Mouse (Mus musculus) lung, embryonic 14.5 days (tissue): Measurements from ENCODE around the gene Dhh. TPM values are rescaled to one million over a fixed set of nuclear protein-coding genes. Genes with fewer than 3 reads are reported as not detected.

Source experiments
- ATAC-seq: fragments of 200-750 bp; cut with Nextera tagmentation; 2 replicates; pipeline ENCODE4 v1.8.0; 2017; ENCODE audit warnings: mild to moderate bottlenecking, moderate TSS enrichment, moderate library complexity; ENCODE audit not compliant: insufficient read depth
- DNase-seq: peaks from one replicate; pipeline ENCODE4 v3.0.0-alpha.2; 2015
- H3K27ac ChIP-seq: fragments of 300-500 bp; sonication (generic); 2 replicates; pipeline ENCODE4 v1.5.1; 2014; ENCODE audit warnings: low read depth, mild to moderate bottlenecking, moderate library complexity
- H3K27me3 ChIP-seq: fragments of 300-500 bp; sonication (generic); 2 replicates; pipeline ENCODE4 v1.6.1; 2014; ENCODE audit warnings: low read length, control low read depth; ENCODE audit not compliant: insufficient read depth
- H3K36me3 ChIP-seq: fragments of 300-500 bp; sonication (generic); 2 replicates; pipeline ENCODE4 v1.6.1; 2014; ENCODE audit warnings: control low read depth; ENCODE audit not compliant: insufficient read depth
- H3K4me1 ChIP-seq: fragments of 300-500 bp; sonication (generic); 2 replicates; pipeline ENCODE4 v1.6.1; 2014; ENCODE audit warnings: antibody characterized with exemption, control low read depth; ENCODE audit not compliant: insufficient read depth
- H3K4me2 ChIP-seq: fragments of 300-500 bp; sonication (generic); 2 replicates; pipeline ENCODE4 v1.6.1; 2014; ENCODE audit warnings: mild to moderate bottlenecking
- H3K4me3 ChIP-seq: fragments of 300-500 bp; sonication (generic); 2 replicates; pipeline ENCODE4 v1.5.1; 2014; ENCODE audit warnings: low read depth, low read length
- H3K9ac ChIP-seq: fragments of 300-500 bp; sonication (generic); 2 replicates; pipeline ENCODE4 v1.6.1; 2014
- H3K9me3 ChIP-seq: fragments of 300-500 bp; sonication (generic); 2 replicates; pipeline ENCODE4 v1.6.1; 2016; ENCODE audit warnings: low read depth, low read length, control low read depth
- CTCF ChIP-seq: IDR thresholded peaks from 2 replicates; pipeline ENCODE4 v1.5.1; 2016; ENCODE audit warnings: antibody characterized with exemption, low read depth
- WGBS: fragments of 180-500 bp; shearing (Covaris S2); extraction: QIAGEN DNeasy Blood & Tissue Kit; methylation state at CpG from one replicate; pipeline ENCODE4 v1.1.7; 2014; 5-methylcytosine and 5-hydroxymethylcytosine counted together
- polyA plus RNA-seq: library from polyadenylated mRNA; unstranded; fragments of >200 nt; fragmentation: Nextera tagmentation; extraction: Ambion mirVana; gene quantifications from 2 replicates; pipeline ENCODE4 v1.2.1, GENCODE M21; 2014

The Dhh gene
- polyA plus RNA-seq, 1 experiment from 2014 or later: 1.0 TPM

DNA sequence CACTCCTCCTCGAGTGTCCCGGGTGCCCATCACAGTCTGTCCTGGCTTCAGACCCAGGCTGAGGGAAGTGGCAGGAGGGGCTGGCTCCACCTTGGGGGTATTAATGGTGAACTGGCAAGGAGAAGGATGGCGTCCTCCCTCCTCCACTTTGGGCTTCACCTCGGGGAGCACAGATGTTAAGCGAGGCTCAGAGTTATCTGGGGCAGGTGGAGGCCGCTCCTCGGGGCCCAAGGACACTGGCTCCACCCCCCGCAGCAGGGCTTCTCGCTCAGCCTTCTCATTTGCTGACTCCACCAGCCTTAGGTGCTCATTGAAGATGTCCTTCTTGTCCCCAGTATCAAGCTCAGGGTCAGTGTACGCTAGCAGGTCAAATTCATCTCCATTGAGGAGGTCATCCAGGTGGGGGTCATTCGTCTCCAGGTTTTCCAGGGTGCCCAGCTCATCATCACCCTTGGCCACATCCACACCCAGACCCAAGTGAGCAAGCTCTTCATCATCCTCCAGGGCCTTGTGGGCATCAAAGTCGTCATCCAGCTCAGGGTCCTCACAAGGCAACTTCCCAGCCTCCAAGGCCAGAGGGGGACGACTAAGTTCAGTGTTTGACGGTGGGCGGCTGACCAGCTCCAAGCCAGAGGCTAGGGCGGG is 48.3 kb downstream of the Dhh start:
- WGBS: 86% methylated on average over 15 of the region's 16 CpGs
- DNase-seq: no peak

DNA sequence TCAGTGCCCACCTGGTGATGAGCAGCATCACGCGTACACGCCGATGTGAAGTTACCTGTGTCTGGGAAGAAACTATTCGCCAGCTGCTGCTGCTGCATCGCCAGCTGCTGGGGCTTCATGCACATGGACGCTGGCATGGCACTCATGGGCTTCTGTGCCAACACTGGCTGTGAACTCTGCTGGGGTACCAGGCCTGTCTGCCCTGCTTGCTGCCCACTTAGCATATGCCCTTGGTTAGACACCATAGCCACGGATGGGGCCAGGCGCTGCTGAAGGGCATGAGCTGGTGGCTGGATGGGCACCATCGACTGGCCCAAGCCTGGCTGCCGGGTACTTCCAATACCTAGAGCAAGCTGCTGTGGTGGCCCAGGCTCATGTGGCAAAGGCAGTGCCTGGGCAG is 49.2 kb downstream of the Dhh start:
- Histone ChIP-seq H3K27ac (no peak overlapping the region), H3K4me2 (no peak overlapping the region), H3K36me3 (peaks cover 100% of the 10 kb centered on the region), H3K27me3 (no peaks in the 10 kb centered on the region), H3K4me3 (no peak overlapping the region), H3K4me1 (no peaks in the 10 kb centered on the region), H3K9ac (no peak overlapping the region), H3K9me3 (no peaks in the 10 kb centered on the region)
- WGBS: 94% methylated on average over 11 of the region's 11 CpGs
- ATAC-seq: no peak
- TF ChIP-seq CTCF: no peak
- DNase-seq: no peak

More for the DNA sequence above, 48.3 kb downstream of the Dhh start:
- H3K27me3 ChIP-seq: no peaks in the 10 kb centered on the region
- no peak for ATAC-seq
- H3K4me3 ChIP-seq: no peak overlapping the region
- H3K4me1 ChIP-seq: no peaks in the 10 kb centered on the region
- peaks cover 100% of the 10 kb centered on the region for H3K36me3 ChIP-seq
- H3K9ac ChIP-seq: no peak overlapping the region
- no peak overlapping the region for H3K4me2 ChIP-seq
- no peak overlapping the region for H3K27ac ChIP-seq
- no peaks in the 10 kb centered on the region for H3K9me3 ChIP-seq
- TF ChIP-seq CTCF: no peak

GRCm38 (mm10) chr15:98846140-98846539 is 52.2 kb downstream of the Dhh start:
- no peak for ATAC-seq
- DNase-seq: no peak
- peaks cover 100% of the 10 kb centered on the region for H3K36me3 ChIP-seq
- TF ChIP-seq CTCF: no peak
- no peak overlapping the region for H3K27ac ChIP-seq
- H3K9me3 ChIP-seq: no peaks in the 10 kb centered on the region
- H3K4me3 ChIP-seq: no peak overlapping the region
- H3K27me3 ChIP-seq: no peaks in the 10 kb centered on the region
- no peak overlapping the region for H3K9ac ChIP-seq
- no peak overlapping the region for H3K4me2 ChIP-seq
- WGBS: 87% methylated on average over 8 of the region's 8 CpGs
- H3K4me1 ChIP-seq: no peaks in the 10 kb centered on the region

- no peak for ATAC-seq
- WGBS: 96% methylated on average over 2 of the region's 2 CpGs
- Histone ChIP-seq H3K4me3 (no peak overlapping the region), H3K36me3 (peaks cover 100% of the 10 kb centered on the region), H3K27me3 (no peaks in the 10 kb centered on the region), H3K9ac (no peak overlapping the region), H3K27ac (no peak overlapping the region), H3K9me3 (no peaks in the 10 kb centered on the region), H3K4me1 (no peaks in the 10 kb centered on the region), H3K4me2 (no peak overlapping the region)
- no peak for TF ChIP-seq CTCF
- no peak for DNase-seq
Observed at GRCm38 (mm10) chr15:98845149-98845548, 53.2 kb downstream of the Dhh start.

- H3K4me2 ChIP-seq: no peak overlapping the region
- ATAC-seq: no peak
- no peak overlapping the region for H3K4me3 ChIP-seq
- no peak overlapping the region for H3K9ac ChIP-seq
- peaks cover 100% of the 10 kb centered on the region for H3K36me3 ChIP-seq
- no peak overlapping the region for H3K27ac ChIP-seq
- no peaks in the 10 kb centered on the region for H3K4me1 ChIP-seq
- no peaks in the 10 kb centered on the region for H3K27me3 ChIP-seq
- no peaks in the 10 kb centered on the region for H3K9me3 ChIP-seq
- no peak for DNase-seq
- no peak for TF ChIP-seq CTCF
- WGBS: 93% methylated on average over 11 of the region's 11 CpGs
Observed at GRCm38 (mm10) chr15:98843595-98844223, 54.6 kb downstream of the Dhh start.

Other genes starting within 250 kb of the Dhh start
- gene Ddx23, start 235.6 kb downstream of the Dhh start, polyA plus RNA-seq: 27.2 and 28.7 TPM in 2 replicates
- gene Rnd1, start 221.1 kb downstream of the Dhh start, polyA plus RNA-seq: 0.57 and 0.67 TPM in 2 replicates
- gene Ccdc65, start 190.3 kb downstream of the Dhh start, polyA plus RNA-seq: 0.28 and 1.1 TPM in 2 replicates
- gene Fkbp11, start 170.3 kb downstream of the Dhh start, polyA plus RNA-seq: 29.7 and 32.9 TPM in 2 replicates
- gene Arf3, start 135.3 kb downstream of the Dhh start, polyA plus RNA-seq: 35.4 and 42.5 TPM in 2 replicates
- gene Wnt10b, start 120.4 kb downstream of the Dhh start, polyA plus RNA-seq: 0.11 TPM in 1 of 2 replicates, not detected in the other
- not detected in 2 replicates for gene Wnt1, start 108.7 kb downstream of the Dhh start, polyA plus RNA-seq
- gene Ddn, start 89.0 kb downstream of the Dhh start, polyA plus RNA-seq: 0.04 and 0.12 TPM in 2 replicates
- 93.4 and 93.7 TPM in 2 replicates for gene Prkag1, start 67.0 kb downstream of the Dhh start, polyA plus RNA-seq
- gene Kmt2d, start 27.3 kb downstream of the Dhh start, polyA plus RNA-seq: 17.1 and 19.3 TPM in 2 replicates
- gene Rhebl1, start 4.0 kb downstream of the Dhh start, polyA plus RNA-seq: 8.5 and 9.5 TPM in 2 replicates
- gene Lmbr1l, start 19.7 kb upstream of the Dhh start, polyA plus RNA-seq: 4.5 and 5.5 TPM in 2 replicates
- 2,161 and 2,216 TPM in 2 replicates for gene Tuba1b, start 36.0 kb upstream of the Dhh start, polyA plus RNA-seq
- gene Gm49450, start 55.0 kb upstream of the Dhh start, polyA plus RNA-seq: not detected in 2 replicates
- gene Tuba1a, start 55.2 kb upstream of the Dhh start, polyA plus RNA-seq: 1,129 and 1,167 TPM in 2 replicates
- 224 and 232 TPM in 2 replicates for gene Tuba1c, start 131.4 kb upstream of the Dhh start, polyA plus RNA-seq
- gene Prph, start 156.6 kb upstream of the Dhh start, polyA plus RNA-seq: 0.91 and 1.8 TPM in 2 replicates
- gene Troap, start 176.0 kb upstream of the Dhh start, polyA plus RNA-seq: 33.4 and 35.1 TPM in 2 replicates
- not detected in 2 replicates for gene C1ql4, start 189.3 kb upstream of the Dhh start, polyA plus RNA-seq
- 0.42 and 0.78 TPM in 2 replicates for gene Dnajc22, start 194.6 kb upstream of the Dhh start, polyA plus RNA-seq
- 39.7 and 39.8 TPM in 2 replicates for gene Spats2, start 227.4 kb upstream of the Dhh start, polyA plus RNA-seq